Mouse (Mus musculus) liver, embryonic 12.5 days (tissue): ENCODE measurements around the gene Plxna4. TPM values are rescaled to one million over a fixed set of nuclear protein-coding genes. Genes with fewer than 3 reads are reported as not detected.

Source experiments
- ATAC-seq: fragments of 200-750 bp; cut with Nextera tagmentation; 2 replicates; pipeline ENCODE4 v1.8.0; 2017; ENCODE audit warnings: moderate number of reproducible peaks, mild to moderate bottlenecking, moderate library complexity
- H3K27ac ChIP-seq: fragments of 300-500 bp; sonication (generic); 2 replicates; pipeline ENCODE4 v1.5.1; 2016; ENCODE audit warnings: mild to moderate bottlenecking
- H3K27me3 ChIP-seq: fragments of 300-500 bp; sonication (generic); replicated peaks from 2 replicates; pipeline ENCODE4 v1.6.1; 2016; ENCODE audit warnings: mild to moderate bottlenecking, moderate library complexity
- H3K36me3 ChIP-seq: fragments of 300-500 bp; sonication (generic); 2 replicates; pipeline ENCODE4 v1.6.1; 2016; ENCODE audit warnings: mild to moderate bottlenecking, moderate library complexity
- H3K4me1 ChIP-seq: fragments of 300-500 bp; sonication (generic); 2 replicates; pipeline ENCODE4 v1.6.1; 2016
- H3K4me2 ChIP-seq: fragments of 300-500 bp; sonication (generic); 2 replicates; pipeline ENCODE4 v1.6.1; 2016; ENCODE audit warnings: mild to moderate bottlenecking, moderate library complexity
- H3K4me3 ChIP-seq: fragments of 300-500 bp; sonication (generic); 2 replicates; pipeline ENCODE4 v1.5.1; 2016; ENCODE audit warnings: mild to moderate bottlenecking, moderate library complexity
- H3K9ac ChIP-seq: fragments of 300-500 bp; sonication (generic); 2 replicates; pipeline ENCODE4 v1.6.1; 2016; ENCODE audit warnings: mild to moderate bottlenecking, moderate library complexity
- H3K9me3 ChIP-seq: fragments of 300-500 bp; sonication (generic); replicated peaks from 2 replicates; pipeline ENCODE4 v1.6.1; 2016; ENCODE audit warnings: mild to moderate bottlenecking, moderate library complexity
- whole genome bisulfite sequencing: fragments of 180-500 bp; shearing (Covaris S2); methylation state at CpG from one replicate; pipeline ENCODE4 v1.1.7; 2016; ENCODE audit not compliant: insufficient replicate concordance; 5-methylcytosine and 5-hydroxymethylcytosine counted together
- polyA plus RNA-seq: library from polyadenylated mRNA; unstranded; fragments of >200 nt; fragmentation: Nextera tagmentation; extraction: Ambion mirVana; gene quantifications from 2 replicates; pipeline ENCODE4 v1.2.1, GENCODE M21; 2016

Gene Plxna4
- polyA plus RNA-seq, 1 experiment from 2014 or later: 0.79 TPM

DNA sequence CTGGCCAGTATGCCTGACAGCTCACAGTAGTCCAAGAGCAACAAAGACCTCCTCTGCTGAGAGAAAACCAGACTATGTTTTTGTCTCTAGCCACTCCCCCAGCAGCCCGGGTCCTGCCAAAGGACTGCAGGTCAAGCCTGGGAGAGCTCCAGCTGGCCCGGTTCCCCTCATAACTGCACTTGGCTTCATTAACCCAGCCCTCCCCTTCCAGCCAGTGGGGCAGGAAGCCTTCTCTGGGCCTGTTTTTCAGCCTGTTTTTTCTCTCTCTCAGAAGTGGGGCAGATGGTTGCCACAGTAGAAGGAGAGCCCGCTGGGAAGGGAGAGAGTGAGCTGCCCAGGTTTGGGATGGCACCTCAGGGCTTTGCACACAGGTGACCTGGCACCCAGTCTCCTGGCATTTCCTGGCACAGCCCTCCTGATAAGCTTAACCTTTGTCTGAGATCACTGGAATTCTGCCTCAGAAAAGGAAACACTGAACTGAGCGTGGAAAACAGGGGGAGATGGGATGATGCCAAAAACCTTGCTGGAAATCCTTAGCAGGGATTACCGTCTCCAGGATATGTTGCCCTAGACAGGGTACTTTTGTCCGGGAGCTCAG is 190.8 kb downstream of the Plxna4 start:
- Histone ChIP-seq H3K36me3 (no peaks in the 10 kb centered on the region), H3K27me3 (0 out of 2 replicates have a peak, but pooled peaks cover 4% of the 10 kb centered on the region), H3K27ac (no peak overlapping the region), H3K4me2 (no peak overlapping the region), H3K9ac (no peak overlapping the region), H3K4me1 (no peaks in the 10 kb centered on the region), H3K9me3 (no peaks in the 10 kb centered on the region), H3K4me3 (no peak overlapping the region)
- ATAC-seq: no peak
- 57% methylated on average over 6 of the region's 6 CpGs for WGBS

DNA sequence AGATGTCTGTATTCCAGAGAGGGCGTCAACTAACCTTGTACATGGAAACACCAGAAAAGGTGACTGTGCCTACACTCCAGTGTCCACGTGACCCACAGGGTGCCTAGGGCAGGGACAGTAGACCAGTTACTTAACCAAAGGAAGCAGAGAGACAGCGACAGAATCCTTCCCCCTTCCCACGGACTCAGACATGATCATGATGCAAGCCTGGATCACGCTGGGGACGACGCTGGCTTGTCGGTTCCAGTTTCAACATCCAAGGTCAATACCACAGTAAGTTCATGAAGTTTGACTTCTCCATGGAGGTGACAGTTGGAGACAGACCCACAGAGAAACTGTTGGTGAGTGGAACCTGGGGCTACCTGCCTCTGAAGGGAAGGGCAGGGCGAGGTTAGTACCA is 192.6 kb downstream of the Plxna4 start:
- H3K4me1 ChIP-seq: no peaks in the 10 kb centered on the region
- no peaks in the 10 kb centered on the region for H3K9me3 ChIP-seq
- no peak overlapping the region for H3K4me2 ChIP-seq
- no peak overlapping the region for H3K27ac ChIP-seq
- H3K36me3 ChIP-seq: no peaks in the 10 kb centered on the region
- 67% methylated on average over 9 of the region's 9 CpGs for WGBS
- no peak for ATAC-seq
- H3K9ac ChIP-seq: no peak overlapping the region
- no peaks in the 10 kb centered on the region for H3K27me3 ChIP-seq
- no peak overlapping the region for H3K4me3 ChIP-seq

DNA sequence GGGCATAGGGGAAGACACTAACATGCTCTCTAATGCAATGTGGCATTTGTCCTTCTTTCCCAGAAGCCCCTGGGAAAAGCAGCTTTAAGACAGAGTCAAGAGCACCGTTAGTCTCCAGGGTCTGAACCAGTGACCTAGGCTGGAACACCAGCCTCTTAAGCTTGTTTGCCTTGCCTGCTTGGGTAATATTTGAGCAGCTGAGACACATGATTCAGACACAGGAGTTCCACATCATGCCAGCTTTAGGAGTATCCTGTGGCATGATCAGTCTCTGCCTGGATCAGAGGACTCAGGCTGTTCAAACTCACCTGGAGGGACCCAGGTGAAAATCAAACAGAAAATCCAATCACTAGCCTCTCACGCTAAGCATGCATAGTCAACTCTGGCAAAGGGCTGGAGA is 195.7 kb downstream of the Plxna4 start:
- no peak overlapping the region for H3K4me3 ChIP-seq

DNA sequence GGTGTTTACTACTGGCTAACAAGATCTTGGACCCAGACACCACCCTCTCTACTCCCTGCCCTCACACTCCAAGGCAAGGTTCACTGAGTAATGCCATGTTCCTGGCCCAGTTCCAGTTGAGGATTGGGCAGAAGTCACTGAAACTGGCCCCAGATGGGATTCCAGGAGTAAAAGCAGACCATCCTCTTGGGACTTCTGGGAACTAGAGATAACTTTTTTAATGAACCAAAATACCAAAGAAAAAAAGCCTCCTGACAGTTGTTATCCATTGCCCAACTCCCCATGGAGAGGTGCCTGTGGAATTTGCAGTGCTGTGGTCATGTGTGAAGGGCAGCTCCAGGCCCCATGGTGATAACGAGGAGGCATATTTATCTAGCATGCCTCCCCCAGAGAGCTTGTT is 199.7 kb downstream of the Plxna4 start:
- no peaks in the 10 kb centered on the region for H3K36me3 ChIP-seq
- no peaks in the 10 kb centered on the region for H3K9me3 ChIP-seq
- no peak overlapping the region for H3K4me3 ChIP-seq
- H3K27ac ChIP-seq: no peak overlapping the region
- ATAC-seq: no peak
- H3K4me2 ChIP-seq: no peak overlapping the region
- no peaks in the 10 kb centered on the region for H3K4me1 ChIP-seq
- no peaks in the 10 kb centered on the region for H3K27me3 ChIP-seq
- H3K9ac ChIP-seq: no peak overlapping the region
- WGBS: 34% methylated on average over 1 of the region's 1 CpGs

More for the DNA sequence above, 195.7 kb downstream of the Plxna4 start:
- Histone ChIP-seq H3K4me2 (no peak overlapping the region), H3K36me3 (no peaks in the 10 kb centered on the region), H3K9me3 (no peaks in the 10 kb centered on the region), H3K9ac (no peak overlapping the region), H3K4me1 (no peaks in the 10 kb centered on the region), H3K27me3 (no peaks in the 10 kb centered on the region), H3K27ac (no peak overlapping the region)
- ATAC-seq: no peak
- WGBS: 67% methylated on average over 2 of the region's 2 CpGs

DNA sequence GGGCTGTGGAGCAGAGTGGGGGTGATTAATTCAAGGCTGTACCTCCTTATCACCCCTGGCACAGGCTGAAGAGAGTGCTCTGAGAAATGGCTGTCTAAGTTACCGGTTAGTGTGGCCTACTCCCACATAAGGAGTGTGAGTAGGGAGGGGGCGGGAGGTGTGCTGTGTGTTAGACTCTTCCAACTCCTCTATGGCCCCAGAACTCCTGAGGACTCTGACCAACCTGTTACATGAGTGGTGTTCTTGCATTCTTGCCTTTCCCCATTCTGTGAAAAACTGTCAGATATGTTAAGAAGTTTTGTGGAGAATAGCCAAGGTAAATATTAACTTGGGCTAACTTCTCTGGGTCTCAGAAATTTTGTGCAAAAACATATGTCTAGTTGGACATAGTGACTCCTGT is 201.1 kb downstream of the Plxna4 start:
- 43% methylated on average over 2 of the region's 2 CpGs for WGBS
- Histone ChIP-seq H3K9ac (no peak overlapping the region), H3K4me1 (no peaks in the 10 kb centered on the region), H3K27me3 (no peaks in the 10 kb centered on the region), H3K27ac (no peak overlapping the region), H3K36me3 (no peaks in the 10 kb centered on the region), H3K4me2 (no peak overlapping the region), H3K9me3 (no peaks in the 10 kb centered on the region), H3K4me3 (no peak overlapping the region)
- ATAC-seq: no peak

DNA sequence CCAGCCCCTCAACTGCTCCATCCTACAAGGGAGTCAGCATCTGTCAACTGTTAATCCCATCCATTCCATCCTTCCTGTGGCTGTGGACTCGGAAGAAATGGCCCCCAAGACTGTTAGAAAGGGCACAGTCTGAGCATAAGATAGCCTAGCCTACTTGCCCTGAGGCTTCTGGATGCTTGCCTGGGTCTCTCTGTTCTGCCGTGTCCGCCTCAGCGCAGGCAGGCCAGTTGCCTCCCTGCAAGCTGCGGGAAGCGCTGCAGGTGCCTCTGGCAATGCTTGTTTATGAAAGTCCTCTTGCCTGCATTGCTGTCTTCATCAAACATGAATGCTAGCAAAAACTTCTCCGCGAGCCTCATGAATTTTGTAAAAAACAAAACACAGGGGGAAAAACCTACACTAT is 203.1 kb downstream of the Plxna4 start:
- ATAC-seq: no peak
- H3K9ac ChIP-seq: no peak overlapping the region
- 70% methylated on average over 8 of the region's 8 CpGs for WGBS

DNA sequence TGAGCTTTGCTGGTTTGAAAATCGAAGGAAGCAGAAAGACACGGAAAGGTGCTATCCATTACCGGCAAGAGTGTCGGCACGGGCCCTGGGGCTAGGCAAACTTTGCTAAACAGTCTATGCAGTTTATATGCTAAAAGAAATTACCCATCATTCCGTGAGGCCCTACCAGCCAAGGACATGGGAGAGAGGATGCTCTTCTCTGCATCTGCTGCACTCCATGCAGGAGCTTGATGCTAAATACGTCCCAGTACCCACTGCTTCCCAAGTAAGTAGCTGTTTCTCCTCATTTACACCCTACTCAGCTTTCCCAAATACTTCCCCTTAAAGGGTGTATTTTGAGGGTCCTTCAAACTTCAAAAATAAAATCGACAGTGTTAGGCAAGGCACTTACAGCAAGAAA is 203.6 kb downstream of the Plxna4 start:
- 74% methylated on average over 8 of the region's 8 CpGs for WGBS
- no peaks in the 10 kb centered on the region for H3K9me3 ChIP-seq
- ATAC-seq: no peak

More for the DNA sequence above, 203.1 kb downstream of the Plxna4 start:
- H3K27me3 ChIP-seq: no peaks in the 10 kb centered on the region
- no peaks in the 10 kb centered on the region for H3K4me1 ChIP-seq
- no peak overlapping the region for H3K4me3 ChIP-seq
- no peaks in the 10 kb centered on the region for H3K36me3 ChIP-seq
- H3K9me3 ChIP-seq: no peaks in the 10 kb centered on the region
- H3K27ac ChIP-seq: no peak overlapping the region
- no peak overlapping the region for H3K4me2 ChIP-seq

DNA sequence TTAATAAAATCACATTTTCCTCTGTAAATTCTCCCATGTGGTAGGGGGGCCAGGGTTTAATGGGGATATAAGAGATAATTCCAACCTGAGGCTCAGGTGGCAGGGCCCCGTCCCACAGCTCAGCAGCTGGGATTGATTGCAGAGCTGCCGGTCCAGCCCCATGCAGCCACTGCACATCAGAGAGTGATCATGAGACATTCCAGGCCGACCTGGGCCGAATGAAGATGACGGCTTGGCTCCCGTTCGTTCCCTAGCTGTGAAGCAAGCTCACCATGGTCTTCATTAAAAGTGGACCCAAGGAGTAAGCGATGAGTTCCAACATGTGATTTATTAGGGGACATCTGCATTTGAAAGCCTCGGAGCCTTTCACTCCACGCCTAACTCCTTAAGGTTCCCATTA is 206.5 kb downstream of the Plxna4 start:
- no peak for ATAC-seq
- no peak overlapping the region for H3K9ac ChIP-seq
- H3K9me3 ChIP-seq: no peaks in the 10 kb centered on the region
- H3K27ac ChIP-seq: no peak overlapping the region
- no peaks in the 10 kb centered on the region for H3K4me1 ChIP-seq
- no peak overlapping the region for H3K4me2 ChIP-seq
- WGBS: 69% methylated on average over 10 of the region's 10 CpGs
- no peaks in the 10 kb centered on the region for H3K27me3 ChIP-seq
- no peaks in the 10 kb centered on the region for H3K36me3 ChIP-seq
- no peak overlapping the region for H3K4me3 ChIP-seq

More for the DNA sequence above, 203.6 kb downstream of the Plxna4 start:
- Histone ChIP-seq H3K4me2 (no peak overlapping the region), H3K36me3 (no peaks in the 10 kb centered on the region), H3K27me3 (no peaks in the 10 kb centered on the region), H3K4me3 (no peak overlapping the region), H3K9ac (no peak overlapping the region), H3K27ac (no peak overlapping the region), H3K4me1 (no peaks in the 10 kb centered on the region)

DNA sequence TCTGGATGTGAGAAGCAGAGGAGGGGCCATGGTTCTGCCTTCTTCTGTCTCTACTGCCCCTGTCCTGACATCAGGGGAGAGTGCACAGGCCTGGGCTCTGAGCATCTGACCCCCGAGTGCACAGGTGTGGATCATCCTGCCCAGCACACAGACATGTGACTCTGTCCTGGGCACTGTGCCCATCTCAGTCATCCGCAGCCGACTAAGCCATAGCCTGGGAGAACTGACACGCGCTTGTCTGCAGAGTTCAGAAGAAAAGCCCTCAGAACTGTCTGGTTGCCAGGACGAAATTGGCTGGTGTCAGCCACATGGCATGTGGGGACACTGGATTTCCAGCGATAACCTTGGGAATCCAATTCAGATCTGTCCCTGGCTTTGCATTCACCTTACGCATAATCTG is 210.8 kb downstream of the Plxna4 start:
- Histone ChIP-seq H3K4me2 (no peak overlapping the region), H3K9ac (no peak overlapping the region), H3K36me3 (no peaks in the 10 kb centered on the region), H3K27me3 (no peaks in the 10 kb centered on the region), H3K4me1 (no peaks in the 10 kb centered on the region), H3K4me3 (no peak overlapping the region), H3K27ac (no peak overlapping the region), H3K9me3 (no peaks in the 10 kb centered on the region)
- WGBS: 75% methylated on average over 8 of the region's 8 CpGs
- ATAC-seq: no peak

DNA sequence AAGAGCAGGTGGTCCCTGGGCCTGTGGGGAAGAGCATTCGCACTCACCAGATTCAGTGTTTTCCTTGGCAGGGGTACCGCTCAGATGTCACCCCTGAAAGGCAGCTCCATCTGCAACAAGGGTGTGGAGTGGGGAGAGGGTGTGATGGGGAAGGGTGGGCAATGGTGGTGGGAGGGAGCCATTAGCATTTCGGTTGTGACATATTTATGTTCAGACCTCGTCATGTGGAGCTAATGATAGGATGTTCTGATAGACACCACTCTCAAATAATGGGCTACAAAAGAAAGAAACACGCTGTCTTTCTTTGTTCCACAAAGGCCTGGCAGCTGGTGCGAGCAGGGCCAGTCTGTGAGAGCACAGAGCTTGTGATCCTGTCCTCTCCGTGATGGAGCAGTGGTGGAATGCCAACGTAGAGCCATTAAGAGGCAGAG is 214.0 kb downstream of the Plxna4 start:
- H3K4me3 ChIP-seq: no peak overlapping the region
- no peaks in the 10 kb centered on the region for H3K36me3 ChIP-seq
- no peak overlapping the region for H3K4me2 ChIP-seq
- no peak for ATAC-seq
- no peaks in the 10 kb centered on the region for H3K9me3 ChIP-seq
- H3K27me3 ChIP-seq: no peaks in the 10 kb centered on the region
- WGBS: 71% methylated on average over 8 of the region's 8 CpGs
- H3K27ac ChIP-seq: no peak overlapping the region
- H3K4me1 ChIP-seq: no peaks in the 10 kb centered on the region
- H3K9ac ChIP-seq: no peak overlapping the region

DNA sequence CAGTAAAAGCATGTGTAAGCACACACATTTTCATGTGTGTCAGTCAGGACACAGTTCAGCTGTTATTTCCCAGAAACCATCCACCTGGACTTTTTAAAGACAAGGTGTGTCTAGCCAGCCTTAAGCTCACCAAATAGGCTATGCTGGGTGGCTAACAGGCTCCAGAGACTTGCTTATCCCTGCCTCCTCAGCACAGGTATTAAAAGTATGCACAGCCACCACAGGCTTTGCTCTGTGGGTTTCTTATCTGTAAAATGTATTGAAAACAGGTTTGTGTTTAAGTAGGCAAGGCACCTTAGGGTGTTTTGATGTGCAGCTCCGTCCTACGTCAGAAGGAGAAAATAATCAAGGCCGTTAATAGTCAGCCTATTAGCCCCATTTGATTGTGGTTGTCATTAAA is 218.9 kb downstream of the Plxna4 start:
- Histone ChIP-seq H3K27me3 (no peaks in the 10 kb centered on the region), H3K4me2 (no peak overlapping the region), H3K4me1 (no peaks in the 10 kb centered on the region), H3K9ac (no peak overlapping the region), H3K27ac (no peak overlapping the region), H3K4me3 (no peak overlapping the region), H3K36me3 (no peaks in the 10 kb centered on the region), H3K9me3 (no peaks in the 10 kb centered on the region)
- ATAC-seq: no peak
- WGBS: 80% methylated on average over 3 of the region's 3 CpGs

DNA sequence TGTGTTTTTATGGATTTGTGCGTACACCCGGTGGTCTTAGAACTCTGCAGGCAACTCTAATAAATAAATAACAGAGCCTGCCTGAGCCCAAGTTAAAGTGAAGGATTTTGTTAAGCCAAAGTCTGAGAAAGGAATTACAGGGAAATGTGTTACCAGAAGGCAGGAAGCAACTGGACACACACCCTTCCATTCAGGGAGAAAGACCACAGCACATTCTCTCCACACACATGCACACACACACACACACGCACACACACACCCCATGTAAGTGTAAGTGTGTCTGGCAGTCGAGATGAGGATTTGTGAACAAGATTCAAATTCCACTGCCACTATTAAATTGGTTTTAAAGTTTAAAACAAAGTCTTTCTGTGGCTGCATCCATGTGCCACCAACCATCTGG is 219.6 kb downstream of the Plxna4 start:
- no peaks in the 10 kb centered on the region for H3K9me3 ChIP-seq
- no peaks in the 10 kb centered on the region for H3K36me3 ChIP-seq
- no peaks in the 10 kb centered on the region for H3K4me1 ChIP-seq
- no peak for ATAC-seq
- H3K4me3 ChIP-seq: no peak overlapping the region
- no peak overlapping the region for H3K4me2 ChIP-seq
- H3K27me3 ChIP-seq: no peaks in the 10 kb centered on the region
- no peak overlapping the region for H3K9ac ChIP-seq
- H3K27ac ChIP-seq: no peak overlapping the region
- 60% methylated on average over 4 of the region's 4 CpGs for WGBS

DNA sequence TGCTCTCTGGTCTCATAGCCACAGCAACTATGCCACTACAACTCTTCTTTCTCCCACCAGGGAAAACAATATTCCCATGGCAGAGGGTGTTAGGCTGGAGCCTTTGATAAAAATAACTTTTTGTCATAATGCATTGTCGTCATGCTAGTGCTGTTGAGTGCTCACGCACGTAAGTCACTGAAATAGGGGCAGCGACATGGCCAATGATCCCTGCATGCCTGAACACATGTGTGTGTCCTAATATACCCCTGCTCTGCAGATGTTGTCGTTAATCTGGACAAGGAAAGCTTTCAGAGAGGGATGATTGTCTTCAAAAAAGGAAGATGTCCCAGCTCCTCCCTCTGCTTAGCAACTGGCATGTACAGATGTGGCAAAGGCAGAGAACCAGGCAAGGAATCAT is 223.1 kb downstream of the Plxna4 start:
- Histone ChIP-seq H3K27ac (no peak overlapping the region), H3K36me3 (no peaks in the 10 kb centered on the region), H3K4me2 (no peak overlapping the region), H3K9ac (no peak overlapping the region), H3K27me3 (no peaks in the 10 kb centered on the region), H3K9me3 (no peaks in the 10 kb centered on the region), H3K4me3 (no peak overlapping the region), H3K4me1 (no peaks in the 10 kb centered on the region)
- ATAC-seq: no peak
- 68% methylated on average over 5 of the region's 5 CpGs for WGBS
